ENCODE assay signal across 9 mouse cellular contexts in the genomic region with DNA sequence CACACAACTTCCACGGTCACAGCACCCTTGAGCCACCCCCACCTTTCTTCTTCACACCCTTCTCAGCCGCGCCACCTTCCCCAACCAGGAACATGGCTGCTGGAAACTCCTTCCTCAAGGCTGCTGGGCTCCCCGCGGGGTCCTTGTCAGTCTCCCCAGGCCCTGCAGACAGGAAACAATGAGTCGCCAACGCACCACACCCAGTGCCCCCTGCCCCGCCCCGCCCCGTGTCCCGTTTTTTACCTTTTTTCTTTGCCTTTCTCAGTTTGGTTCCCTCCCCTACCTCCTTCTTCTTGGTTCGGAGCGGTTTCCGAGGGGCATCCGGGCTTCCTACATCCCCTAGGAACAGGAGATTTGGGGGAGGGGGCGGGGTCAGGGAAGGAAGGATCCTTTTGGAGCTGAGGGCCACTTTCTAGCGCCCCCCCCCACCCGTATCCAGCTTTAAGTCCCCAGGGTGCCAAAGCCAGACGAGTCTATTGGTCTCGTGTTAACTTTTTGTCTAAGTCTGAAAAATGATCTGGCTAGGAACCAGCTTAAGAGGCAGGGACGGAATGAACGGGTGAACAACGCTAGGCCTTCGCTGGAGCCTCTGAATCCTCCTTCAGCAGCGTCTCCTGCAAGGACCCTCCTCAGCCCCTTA. TPM values are rescaled to one million over a fixed set of nuclear protein-coding genes. Genes with fewer than 3 reads are reported as not detected.
DNase-seq lines count a peak whose midpoint lies in the region; ATAC-seq and TF ChIP-seq lines count a peak whose summit lies in the region.
"Had no signal": no experiment of that assay in that cellular context is flagged by ENCODE, and none has a peak within 500 bp of the region (broad histone marks: within the 10 kb centered on the region; RNA-seq: fewer than 3 reads in every experiment).

No protein-coding gene starts in this region.

- no peak overlapping the region for H3K27ac ChIP-seq in kidney, postnatal 0 days
- peak overlapping the region; percentile 77 for H3K27ac ChIP-seq in forebrain, embryonic 10.5 days
- H3K27ac ChIP-seq in limb, embryonic 12.5 days = 0 out of 2 replicates have a peak overlapping the region, but pooled peaks have one; percentile 12
- no peak overlapping the region for H3K27ac ChIP-seq in small intestine, adult 2 months (ENCODE audit: insufficient read depth, low read depth, low read length)

- peak overlapping the region; percentile 57 for H3K4me2 ChIP-seq in kidney, postnatal 0 days (ENCODE audit: low read length)
- peak overlapping the region; percentile 67 for H3K4me2 ChIP-seq in limb, embryonic 12.5 days

- H3K36me3 ChIP-seq in kidney, postnatal 0 days (ENCODE audit: insufficient read depth, low read length) = no peaks in the 10 kb centered on the region
- no peaks in the 10 kb centered on the region for H3K36me3 ChIP-seq in forebrain, embryonic 10.5 days (replicated peaks)
- no peaks in the 10 kb centered on the region for H3K36me3 ChIP-seq in limb, embryonic 12.5 days
- H3K36me3 ChIP-seq in small intestine, adult 2 months (ENCODE audit: control insufficient read depth, insufficient read depth, low read length) = no peaks in the 10 kb centered on the region

- TF ChIP-seq POLR2A in small intestine, adult 2 months (IDR thresholded peaks at IDR 0.05; ENCODE audit: low read depth, low read length) = no peak

- no peaks in the 10 kb centered on the region for H3K9me3 ChIP-seq in kidney, postnatal 0 days (replicated peaks; ENCODE audit: low read length)
- H3K9me3 ChIP-seq in forebrain, embryonic 10.5 days = no peaks in the 10 kb centered on the region
- peaks cover 3% of the 10 kb centered on the region; the same call in 1 of the 2 replicates for H3K9me3 ChIP-seq in limb, embryonic 12.5 days

- no peak for TF ChIP-seq CTCF in kidney, postnatal 0 days (IDR thresholded peaks at IDR 0.05; ENCODE audit: low read depth)
- TF ChIP-seq CTCF in small intestine, adult 2 months (IDR thresholded peaks at IDR 0.05; ENCODE audit: extremely low read depth, insufficient read length, insufficient replicate concordance, low read depth, low read length) = no peak

- DNase-seq in kidney, postnatal 0 days (ENCODE audit: low spot score) = peak; percentile 60
- no peak for DNase-seq in kidney, adult 9 months
- DNase-seq in forebrain, embryonic 10.5 days (ENCODE audit: extremely low spot score, low spot score) = peak; percentile 47
- DNase-seq in gastrocnemius, postnatal 25 days = no peak
- DNase-seq in gastrocnemius, postnatal 4 days (ENCODE audit: low spot score in 2 of 2) = no peak
- DNase-seq in cerebellum, adult 11 months = no peak

- WGBS in kidney, postnatal 0 days = 5% methylated on average over 25 of the region's 25 CpGs
- WGBS in forebrain, embryonic 10.5 days = under 1% methylated on average over 25 of the region's 25 CpGs
- 2% methylated on average over 25 of the region's 25 CpGs for WGBS in limb, embryonic 12.5 days
- WGBS in small intestine, adult 2 months = 13% methylated on average over 25 of the region's 25 CpGs

- ATAC-seq in kidney, postnatal 0 days (replicated peaks; ENCODE audit: low FRiP score, low read depth) = no peak
- no peak; the same call in 1 of the 2 replicates for ATAC-seq in limb, embryonic 12.5 days (ENCODE audit: insufficient number of reproducible peaks, insufficient read depth, low FRiP score, low TSS enrichment, low read depth)

- peak overlapping the region; percentile 26 for H3K4me3 ChIP-seq in kidney, postnatal 0 days (replicated peaks; ENCODE audit: low read depth, low read length)
- H3K4me3 ChIP-seq in forebrain, embryonic 10.5 days = peak overlapping the region; percentile 54
- H3K4me3 ChIP-seq in limb, embryonic 12.5 days (replicated peaks) = peak overlapping the region; percentile 40
- H3K4me3 ChIP-seq in small intestine, adult 2 months (ENCODE audit: low read depth, low read length) = peak overlapping the region; percentile 9
- H3K4me3 ChIP-seq: myocyte had no signal

- peaks cover 13% of the 10 kb centered on the region for H3K4me1 ChIP-seq in kidney, postnatal 0 days (replicated peaks; ENCODE audit: insufficient read depth, low read length)
- H3K4me1 ChIP-seq in forebrain, embryonic 10.5 days = peaks cover 40% of the 10 kb centered on the region
- H3K4me1 ChIP-seq in limb, embryonic 12.5 days (replicated peaks) = peaks cover 30% of the 10 kb centered on the region
- H3K4me1 ChIP-seq in small intestine, adult 2 months (ENCODE audit: control insufficient read depth, insufficient read depth, insufficient read length, low read length) = no peaks in the 10 kb centered on the region

- H3K27me3 ChIP-seq in kidney, postnatal 0 days (ENCODE audit: insufficient read depth, low read length) = peaks cover 11% of the 10 kb centered on the region; the same call in 1 of the 2 replicates
- peaks cover 92% of the 10 kb centered on the region for H3K27me3 ChIP-seq in forebrain, embryonic 10.5 days (ENCODE audit: poor library complexity, severe bottlenecking)
- H3K27me3 ChIP-seq in limb, embryonic 12.5 days = peaks cover 79% of the 10 kb centered on the region
- peaks cover 31% of the 10 kb centered on the region for H3K27me3 ChIP-seq in small intestine, adult 2 months (ENCODE audit: control insufficient read depth, insufficient read depth, low read length)

- H3K9ac ChIP-seq in kidney, postnatal 0 days (ENCODE audit: low read depth, low read length) = peak overlapping the region; percentile 47; the same call in 1 of the 2 replicates
- H3K9ac ChIP-seq in limb, embryonic 12.5 days (replicated peaks) = peak overlapping the region; percentile 54

RNA-seq across cellular contexts. Expression of gene Tulp1, which starts 2.2 kb away (rescaled TPM):
- 3.6 and 3.9 TPM in 2 replicates for polyA plus RNA-seq in kidney, postnatal 0 days (2015; fragmentation: Nextera tagmentation; extraction: Ambion mirVana)
- 3.5 and 3.8 TPM in 2 replicates for polyA plus RNA-seq in forebrain, embryonic 10.5 days (2016; fragmentation: Nextera tagmentation; extraction: Ambion mirVana)
- polyA plus RNA-seq in limb, embryonic 12.5 days (2016; fragmentation: Nextera tagmentation; extraction: Ambion mirVana) = 6.3 and 8.6 TPM in 2 replicates
- polyA plus RNA-seq in small intestine, adult 2 months (2012; rRNA removed) = 0.34 TPM in 1 of 2 replicates, not detected in the other
- not detected for total RNA-seq in gastrocnemius, postnatal 25 days (2021)
- total RNA-seq in gastrocnemius, postnatal 4 days (2021) = under 1 TPM; 0.47 to 0.57 TPM
- polyA plus RNA-seq: myocyte had no signal

RNA-seq across cellular contexts. Expression of gene Tead3, which starts 12.2 kb away (rescaled TPM):
- polyA plus RNA-seq in kidney, postnatal 0 days (2015; fragmentation: Nextera tagmentation; extraction: Ambion mirVana) = 7.7 and 8.5 TPM in 2 replicates
- polyA plus RNA-seq in forebrain, embryonic 10.5 days (2016; fragmentation: Nextera tagmentation; extraction: Ambion mirVana) = 5.2 and 5.5 TPM in 2 replicates
- 11.3 and 13.2 TPM in 2 replicates for polyA plus RNA-seq in limb, embryonic 12.5 days (2016; fragmentation: Nextera tagmentation; extraction: Ambion mirVana)
- 25.2 and 36.7 TPM in 2 replicates for polyA plus RNA-seq in small intestine, adult 2 months (2012; rRNA removed)
- total RNA-seq in gastrocnemius, postnatal 25 days (2021) = 1 to 10 TPM; 6.9 to 8.8 TPM
- total RNA-seq in gastrocnemius, postnatal 4 days (2021) = 10 to 100 TPM; 24.3 to 24.6 TPM

RNA-seq across cellular contexts. Expression of gene Rpl10a, which starts 34.5 kb away (rescaled TPM):
- polyA plus RNA-seq in kidney, postnatal 0 days (2015; fragmentation: Nextera tagmentation; extraction: Ambion mirVana) = 645 and 750 TPM in 2 replicates
- polyA plus RNA-seq in forebrain, embryonic 10.5 days (2016; fragmentation: Nextera tagmentation; extraction: Ambion mirVana) = 511 and 540 TPM in 2 replicates
- polyA plus RNA-seq in limb, embryonic 12.5 days (2016; fragmentation: Nextera tagmentation; extraction: Ambion mirVana) = 535 and 537 TPM in 2 replicates
- polyA plus RNA-seq in small intestine, adult 2 months (2012; rRNA removed) = 1,432 and 2,365 TPM in 2 replicates
- total RNA-seq in gastrocnemius, postnatal 25 days (2021) = 100 to 1,000 TPM; 364 to 390 TPM
- 100 to 1,000 TPM; 919 to 955 TPM for total RNA-seq in gastrocnemius, postnatal 4 days (2021)

RNA-seq across cellular contexts. Expression of gene Fance, which starts 49.5 kb away (rescaled TPM):
- polyA plus RNA-seq in kidney, postnatal 0 days (2015; fragmentation: Nextera tagmentation; extraction: Ambion mirVana) = 24.9 and 29.5 TPM in 2 replicates
- 31.6 and 32.5 TPM in 2 replicates for polyA plus RNA-seq in forebrain, embryonic 10.5 days (2016; fragmentation: Nextera tagmentation; extraction: Ambion mirVana)
- polyA plus RNA-seq in limb, embryonic 12.5 days (2016; fragmentation: Nextera tagmentation; extraction: Ambion mirVana) = 36.5 and 44.5 TPM in 2 replicates
- polyA plus RNA-seq in small intestine, adult 2 months (2012; rRNA removed) = 13.3 and 16.6 TPM in 2 replicates
- total RNA-seq in gastrocnemius, postnatal 25 days (2021) = 10 to 100 TPM in 1 of 2 experiments, 1 to 10 TPM in 1; 9.2 to 11.6 TPM
- 10 to 100 TPM; 24.9 to 25.4 TPM for total RNA-seq in gastrocnemius, postnatal 4 days (2021)

Comparison
In these comparisons a context has a peak if more than half of its experiments do, and no peak if none do; other contexts are left out.
1. DNase-seq: peak in kidney, postnatal 0 days (single experiment) and forebrain, embryonic 10.5 days (single experiment); none in kidney, adult 9 months (single experiment), gastrocnemius, postnatal 25 days (single experiment), gastrocnemius, postnatal 4 days (0 of 2) and cerebellum, adult 11 months (single experiment).
2. H3K27ac ChIP-seq: peak in forebrain, embryonic 10.5 days (single experiment) and limb, embryonic 12.5 days (single experiment); none in kidney, postnatal 0 days (single experiment) and small intestine, adult 2 months (single experiment).
3. Peak in every context shown above with its lines, with median percentiles within 50 percentile points of each other: H3K4me3 ChIP-seq.